Mouse (Mus musculus): ENCODE results near the gene Olfr159.

DNA sequence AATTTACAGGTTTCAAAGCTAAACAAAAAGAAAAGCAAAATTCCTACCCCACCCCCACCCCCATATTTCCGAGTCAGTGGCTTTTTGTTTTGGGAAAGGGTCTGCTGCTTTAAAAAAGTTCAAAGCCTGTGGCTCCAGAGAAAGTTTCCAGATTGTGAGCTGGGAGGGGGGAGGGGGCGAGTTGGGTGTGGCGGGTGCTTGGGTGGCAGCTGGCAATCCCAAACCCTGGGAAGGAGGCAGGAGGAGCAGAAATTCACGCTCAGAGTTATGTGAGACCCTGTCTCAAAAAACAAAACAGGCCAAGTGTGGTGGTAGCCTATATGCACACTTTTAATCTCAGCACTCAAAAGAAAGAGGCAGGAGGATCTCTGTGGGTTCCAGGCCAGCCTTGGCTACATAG, 28.2 kb downstream of the Olfr159 start:
- TF ChIP-seq CTCF (IDR thresholded peaks at IDR 0.05; ENCODE audit: borderline replicate concordance, insufficient read depth, low read length) = no peak
- TF ChIP-seq POLR2A (IDR thresholded peaks at IDR 0.05; ENCODE audit: low read depth, low read length) = no peak
